Mouse (Mus musculus): ENCODE measurements around the gene Cadm3. TPM values are rescaled to one million over a fixed set of nuclear protein-coding genes. Genes with fewer than 3 reads are reported as not detected.

Gene Cadm3
- total and polyA plus RNA-seq, 3 experiments, result not detected

- Histone ChIP-seq H3K4me3 (replicated peaks in 1 of 3; ENCODE audit: low read depth in 2 of 3, low read length in 2 of 3, poor library complexity in 1 of 3) (no peak overlapping the region), H3K27ac (ENCODE audit: insufficient read depth, low read depth) (no peak overlapping the region), H3K4me1 (ENCODE audit: control insufficient read depth in 1 of 2, insufficient read depth in 2 of 2) (0 out of 4 replicates have a peak, but pooled peaks cover 0 to 3% of the 10 kb centered on the region in 2 experiments), H3K79me2 (replicated peaks; ENCODE audit: control insufficient read depth, extremely low read depth, insufficient read depth, poor library complexity, severe bottlenecking) (no peaks in the 10 kb centered on the region), H3K27me3 (replicated peaks) (no peaks in the 10 kb centered on the region), H3K9me3 (replicated peaks; ENCODE audit: low read length) (no peaks in the 10 kb centered on the region), H3K36me3 (replicated peaks in 1 of 2; ENCODE audit: control insufficient read depth in 1 of 2, insufficient read depth in 1 of 2, low read length in 1 of 2) (no peaks in the 10 kb centered on the region), H3K4me2 (ENCODE audit: insufficient read depth, low read depth, poor library complexity, severe bottlenecking) (no peak overlapping the region), H3K9ac (ENCODE audit: insufficient read depth, low read depth) (no peak overlapping the region)
- in situ Hi-C loops (cut with MboI; ENCODE audit: low pct_ligation_motif_present, low pct_unique_long_range_greater_than_20kb, low sequenced_read_pairs) (no loop called here), dilution Hi-C loops (cut with MboI; ENCODE audit: extremely low pct_ligation_motif_present, extremely low pct_unique_long_range_greater_than_20kb, low sequenced_read_pairs) (no loop called here)
- no peak for TF ChIP-seq NRF1 (IDR thresholded peaks at IDR 0.05; ENCODE audit: low read depth, low read length)
- TF ChIP-seq MYC (IDR thresholded peaks at IDR 0.05; ENCODE audit: low read depth, low read length), result no peak
- no peak for TF ChIP-seq ZMIZ1 (IDR thresholded peaks at IDR 0.05; ENCODE audit: low read depth, low read length)
- no peak for TF ChIP-seq EP300 (IDR thresholded peaks at IDR 0.05; ENCODE audit: low read length)
- no peak for TF ChIP-seq NELFE (IDR thresholded peaks at IDR 0.05; ENCODE audit: low read depth, low read length)
- TF ChIP-seq CTCF (conservative IDR thresholded peaks at IDR 0.05 in 1 of 2, IDR thresholded peaks at IDR 0.05 in 1 of 2; ENCODE audit: low read depth in 2 of 2, low read length in 2 of 2), result no peak
- TF ChIP-seq RAD21 (IDR thresholded peaks at IDR 0.05; ENCODE audit: low read depth, low read length), result no peak
- no peak for TF ChIP-seq POLR2AphosphoS2 (IDR thresholded peaks at IDR 0.05; ENCODE audit: low read depth, low read length)
- TF ChIP-seq CHD1 (IDR thresholded peaks at IDR 0.05; ENCODE audit: low read depth, low read length), result no peak
- no peak for TF ChIP-seq RCOR1 (conservative IDR thresholded peaks at IDR 0.05; ENCODE audit: low read depth, low read length)
- no peak for TF ChIP-seq SMC3 (IDR thresholded peaks at IDR 0.05; ENCODE audit: low read depth, low read length)
- no peak for TF ChIP-seq ZC3H11A (IDR thresholded peaks at IDR 0.05; ENCODE audit: low read depth, low read length)
- TF ChIP-seq BHLHE40 (IDR thresholded peaks at IDR 0.05; ENCODE audit: low read depth, low read length), result no peak
- TF ChIP-seq PAX5 (IDR thresholded peaks at IDR 0.05; ENCODE audit: low read length), result no peak
- no peak for TF ChIP-seq ELF1 (IDR thresholded peaks at IDR 0.05; ENCODE audit: low read depth, low read length)
- TF ChIP-seq TCF12 (IDR thresholded peaks at IDR 0.05; ENCODE audit: low read depth, low read length), result no peak
- TF ChIP-seq TBP (conservative IDR thresholded peaks at IDR 0.05; ENCODE audit: low read depth, low read length), result no peak
- no peak for TF ChIP-seq ETS1 (conservative IDR thresholded peaks at IDR 0.05; ENCODE audit: low read depth, low read length)
- no peak for DNase-seq (ENCODE audit: extremely low read depth)
These were observed 40.9 kb downstream of the Cadm3 start for GRCm38 (mm10) chr1:173326552-173326951.

DNA sequence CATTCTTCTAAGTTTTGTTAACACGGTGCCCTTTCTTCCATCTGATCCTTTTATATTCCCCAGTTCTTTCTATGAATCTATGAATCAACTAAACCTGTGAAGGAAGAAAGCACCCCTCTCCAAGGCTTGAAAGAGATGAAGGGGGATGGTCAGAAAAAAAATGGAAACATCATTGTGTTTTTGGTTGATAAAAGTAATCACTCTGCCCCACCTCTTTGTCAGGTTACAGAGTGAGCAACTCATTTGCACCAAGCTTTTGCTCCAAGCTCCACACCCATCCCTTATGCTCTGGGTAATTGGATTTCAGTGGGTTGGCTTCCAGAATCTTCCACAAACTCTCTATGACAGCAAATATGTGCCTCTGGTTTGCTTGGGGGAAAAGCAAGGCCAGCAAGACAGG is 42.1 kb downstream of the Cadm3 start:
- no peaks in the 10 kb centered on the region for H3K36me3 ChIP-seq (replicated peaks in 1 of 2; ENCODE audit: control insufficient read depth in 1 of 2, insufficient read depth in 1 of 2, low read length in 1 of 2)
- no peak overlapping the region for H3K27ac ChIP-seq (ENCODE audit: insufficient read depth, low read depth)
- DNase-seq (ENCODE audit: extremely low read depth), result no peak
- no peak overlapping the region for H3K9ac ChIP-seq (ENCODE audit: insufficient read depth, low read depth)
- H3K9me3 ChIP-seq (replicated peaks; ENCODE audit: low read length), result no peaks in the 10 kb centered on the region
- dilution Hi-C loops (cut with MboI; ENCODE audit: extremely low pct_ligation_motif_present, extremely low pct_unique_long_range_greater_than_20kb, low sequenced_read_pairs) (no loop called here), in situ Hi-C loops (cut with MboI; ENCODE audit: low pct_ligation_motif_present, low pct_unique_long_range_greater_than_20kb, low sequenced_read_pairs) (no loop called here)
- no peaks in the 10 kb centered on the region for H3K79me2 ChIP-seq (replicated peaks; ENCODE audit: control insufficient read depth, extremely low read depth, insufficient read depth, poor library complexity, severe bottlenecking)
- no peak for TF ChIP-seq MEF2A (IDR thresholded peaks at IDR 0.05; ENCODE audit: borderline replicate concordance, low read depth, low read length)
- TF ChIP-seq CHD2 (IDR thresholded peaks at IDR 0.05; ENCODE audit: low read length), result no peak
- no peak for TF ChIP-seq SIN3A (IDR thresholded peaks at IDR 0.05; ENCODE audit: low read length)
- TF ChIP-seq KAT2A (IDR thresholded peaks at IDR 0.05; ENCODE audit: insufficient replicate concordance, low read length), result no peak
- no peak for TF ChIP-seq ZC3H11A (IDR thresholded peaks at IDR 0.05; ENCODE audit: low read depth, low read length)
- TF ChIP-seq CTCF (conservative IDR thresholded peaks at IDR 0.05 in 1 of 2, IDR thresholded peaks at IDR 0.05 in 1 of 2; ENCODE audit: low read depth in 2 of 2, low read length in 2 of 2), result no peak
- TF ChIP-seq ZNF384 (IDR thresholded peaks at IDR 0.05; ENCODE audit: low read depth, low read length), result no peak
- TF ChIP-seq MXI1 (IDR thresholded peaks at IDR 0.05; ENCODE audit: low read depth, low read length), result no peak
- no peak for TF ChIP-seq PAX5 (IDR thresholded peaks at IDR 0.05; ENCODE audit: low read length)
- no peak for TF ChIP-seq JUN (IDR thresholded peaks at IDR 0.05; ENCODE audit: insufficient read depth, low read depth, low read length)
- no peak for TF ChIP-seq ZKSCAN1 (IDR thresholded peaks at IDR 0.05; ENCODE audit: borderline replicate concordance, low read depth, low read length)
- no peak for TF ChIP-seq SMC3 (IDR thresholded peaks at IDR 0.05; ENCODE audit: low read depth, low read length)
- no peak for TF ChIP-seq E2F4 (IDR thresholded peaks at IDR 0.05; ENCODE audit: insufficient replicate concordance, low read depth, low read length)
- TF ChIP-seq BHLHE40 (IDR thresholded peaks at IDR 0.05; ENCODE audit: low read depth, low read length), result no peak
- H3K4me3 ChIP-seq (replicated peaks in 1 of 3; ENCODE audit: low read depth in 2 of 3, low read length in 2 of 3, poor library complexity in 1 of 3), result no peak overlapping the region
- 0 out of 4 replicates have a peak, but pooled peaks cover 0 to 3% of the 10 kb centered on the region in 2 experiments for H3K4me1 ChIP-seq (ENCODE audit: control insufficient read depth in 1 of 2, insufficient read depth in 2 of 2)
- no peaks in the 10 kb centered on the region for H3K27me3 ChIP-seq (replicated peaks)
- H3K4me2 ChIP-seq (ENCODE audit: insufficient read depth, low read depth, poor library complexity, severe bottlenecking), result no peak overlapping the region
